Mouse (Mus musculus): ENCODE results near the gene Nbea. TPM values are rescaled to one million over a fixed set of nuclear protein-coding genes. Genes with fewer than 3 reads are reported as not detected.

The Nbea gene
- polyA plus RNA-seq, 1 experiment from 2014 or later, result 7.4 TPM

- Histone ChIP-seq H3K27ac (no peak overlapping the region), H3K9me3 (no peaks in the 10 kb centered on the region), H3K4me3 (peak overlapping the region; percentile 61), H3K36me3 (no peaks in the 10 kb centered on the region), H3K27me3 (ENCODE audit: insufficient read depth, poor library complexity, severe bottlenecking) (peaks cover 73% of the 10 kb centered on the region), H3K4me1 (peaks cover 29% of the 10 kb centered on the region)
- WGBS, result 8% methylated on average over 7 of the region's 7 CpGs
- no peak for DNase-seq (ENCODE audit: low spot score)
Measured at GRCm38 (mm10) chr3:55784101-55784500, 399.4 kb downstream of the Nbea start.

DNA sequence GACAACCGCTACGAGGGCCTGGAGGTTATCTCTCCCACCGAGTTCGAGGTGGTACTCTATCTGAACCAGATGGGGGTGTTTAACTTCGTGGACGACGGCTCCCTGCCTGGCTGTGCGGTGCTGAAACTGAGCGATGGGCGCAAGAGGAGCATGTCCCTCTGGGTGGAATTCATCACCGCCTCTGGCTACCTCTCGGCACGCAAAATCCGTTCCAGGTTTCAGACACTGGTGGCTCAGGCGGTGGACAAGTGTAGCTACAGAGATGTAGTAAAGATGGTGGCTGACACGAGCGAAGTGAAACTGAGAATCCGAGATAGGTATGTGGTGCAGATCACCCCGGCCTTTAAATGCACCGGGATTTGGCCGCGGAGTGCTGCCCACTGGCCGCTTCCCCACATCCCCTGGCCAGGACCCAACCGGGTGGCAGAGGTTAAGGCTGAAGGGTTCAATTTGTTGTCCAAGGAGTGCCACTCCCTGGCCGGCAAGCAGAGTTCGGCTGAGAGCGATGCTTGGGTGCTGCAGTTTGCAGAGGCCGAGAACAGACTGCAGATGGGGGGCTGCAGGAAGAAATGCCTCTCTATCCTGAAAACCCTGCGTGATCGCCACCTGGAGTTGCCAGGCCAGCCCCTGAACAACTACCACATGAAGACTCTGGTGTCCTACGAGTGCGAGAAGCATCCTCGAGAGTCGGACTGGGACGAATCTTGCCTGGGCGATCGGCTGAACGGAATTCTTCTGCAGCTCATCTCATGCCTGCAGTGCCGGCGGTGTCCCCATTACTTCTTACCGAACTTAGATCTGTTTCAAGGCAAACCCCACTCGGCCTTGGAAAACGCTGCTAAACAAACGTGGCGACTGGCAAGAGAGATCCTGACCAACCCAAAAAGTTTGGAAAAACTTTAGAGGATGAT lies 400.1 kb downstream of the Nbea start:
- WGBS, result under 1% methylated on average over 45 of the region's 45 CpGs
- Histone ChIP-seq H3K27ac (peak overlapping the region; percentile 64), H3K36me3 (no peaks in the 10 kb centered on the region), H3K4me3 (peak overlapping the region; percentile 61), H3K4me1 (peaks cover 29% of the 10 kb centered on the region), H3K27me3 (ENCODE audit: insufficient read depth, poor library complexity, severe bottlenecking) (peaks cover 79% of the 10 kb centered on the region), H3K9me3 (no peaks in the 10 kb centered on the region)
- DNase-seq (ENCODE audit: low spot score), result peak; percentile 80

- DNase-seq (ENCODE audit: low spot score), result no peak
- peaks cover 85% of the 10 kb centered on the region for H3K27me3 ChIP-seq (ENCODE audit: insufficient read depth, poor library complexity, severe bottlenecking)
- peak overlapping the region; percentile 64 for H3K27ac ChIP-seq
Measured at GRCm38 (mm10) chr3:55782771-55783170, 400.7 kb downstream of the Nbea start.

DNA sequence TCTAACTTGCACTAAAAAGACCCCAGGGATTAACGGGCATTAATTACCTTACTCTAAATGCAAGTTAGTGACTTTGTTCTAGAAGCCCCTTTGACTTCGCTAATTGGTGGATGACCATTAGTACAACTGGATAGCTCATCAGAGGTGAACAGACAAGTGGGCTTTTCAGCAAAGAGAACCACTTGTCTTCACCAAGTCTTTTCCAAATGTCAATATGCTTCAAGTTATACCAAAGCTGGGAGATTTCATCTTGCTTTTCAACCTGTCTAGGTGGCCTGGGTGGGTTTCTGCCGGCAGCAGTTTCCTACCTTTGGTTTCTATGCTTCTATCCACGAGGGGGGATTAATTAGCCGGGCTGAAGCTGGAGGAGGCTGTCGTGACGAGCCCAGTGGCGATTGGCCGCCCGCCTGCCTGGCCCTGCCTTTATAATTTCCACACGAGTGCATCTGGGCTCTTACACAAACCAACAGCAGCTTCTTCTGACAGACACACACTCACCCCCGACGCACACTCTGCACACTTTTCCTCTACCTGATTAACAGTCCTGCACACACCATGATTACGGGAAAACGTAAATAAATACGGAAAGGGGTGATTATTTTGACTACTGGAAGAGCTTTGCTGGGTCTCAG lies 401.3 kb downstream of the Nbea start, which contains the start of gene Mab21l1:
Mab21l1 (plus strand) TSS at position 455 of the 632 bp plus-strand sequence.
- H3K27me3 ChIP-seq (ENCODE audit: insufficient read depth, poor library complexity, severe bottlenecking), result peaks cover 89% of the 10 kb centered on the region
- WGBS, result 3% methylated on average over 16 of the region's 16 CpGs
- H3K36me3 ChIP-seq, result no peaks in the 10 kb centered on the region
- H3K4me3 ChIP-seq, result peak within 1 kb of the TSS; percentile 61
- H3K9me3 ChIP-seq, result no peaks in the 10 kb centered on the region
- H3K4me1 ChIP-seq, result peaks cover 29% of the 10 kb centered on the region
- H3K27ac ChIP-seq, result peak within 1 kb of the TSS; percentile 64
- no peak for DNase-seq (ENCODE audit: low spot score)

More at GRCm38 (mm10) chr3:55782771-55783170, 400.7 kb downstream of the Nbea start:
- peak overlapping the region; percentile 61 for H3K4me3 ChIP-seq
- peaks cover 29% of the 10 kb centered on the region for H3K4me1 ChIP-seq
- H3K36me3 ChIP-seq, result no peaks in the 10 kb centered on the region
- no peaks in the 10 kb centered on the region for H3K9me3 ChIP-seq
- WGBS, result under 1% methylated on average over 22 of the region's 22 CpGs

DNA sequence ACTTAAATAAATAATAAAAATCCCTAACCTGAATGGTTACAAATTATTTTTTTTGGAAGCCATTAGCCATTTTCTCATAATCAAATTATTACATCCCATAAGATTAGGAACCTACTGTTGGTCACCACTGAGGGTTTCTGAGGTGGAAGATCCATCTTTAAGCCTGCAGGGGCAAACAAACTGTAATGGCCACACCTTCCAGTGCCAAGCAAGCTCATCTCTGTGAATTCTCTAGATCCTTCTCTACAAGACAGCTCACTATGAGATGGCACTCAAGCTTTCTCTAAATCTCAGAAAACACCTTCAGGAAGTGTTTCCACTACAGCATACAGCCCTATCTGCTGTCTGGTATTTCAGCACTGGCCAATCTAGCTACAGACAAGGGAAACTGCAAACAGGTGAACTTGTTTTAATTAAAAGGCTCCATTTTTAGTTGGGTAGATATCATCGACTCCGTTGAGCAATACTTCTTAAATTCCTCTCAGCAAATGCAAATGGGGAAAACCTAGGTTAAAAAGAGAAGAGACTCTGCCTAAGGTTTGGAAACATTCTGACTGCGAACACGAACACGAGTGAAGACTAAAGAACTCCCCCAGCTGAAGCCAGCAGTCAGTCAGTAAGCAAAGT lies 402.0 kb downstream of the Nbea start:
- Histone ChIP-seq H3K27me3 (ENCODE audit: insufficient read depth, poor library complexity, severe bottlenecking) (peaks cover 85% of the 10 kb centered on the region), H3K4me1 (peaks cover 29% of the 10 kb centered on the region), H3K4me3 (no peak overlapping the region), H3K27ac (no peak overlapping the region), H3K36me3 (no peaks in the 10 kb centered on the region), H3K9me3 (no peaks in the 10 kb centered on the region)
- WGBS, result 13% methylated on average over 5 of the region's 5 CpGs
- no peak for DNase-seq (ENCODE audit: low spot score)

DNA sequence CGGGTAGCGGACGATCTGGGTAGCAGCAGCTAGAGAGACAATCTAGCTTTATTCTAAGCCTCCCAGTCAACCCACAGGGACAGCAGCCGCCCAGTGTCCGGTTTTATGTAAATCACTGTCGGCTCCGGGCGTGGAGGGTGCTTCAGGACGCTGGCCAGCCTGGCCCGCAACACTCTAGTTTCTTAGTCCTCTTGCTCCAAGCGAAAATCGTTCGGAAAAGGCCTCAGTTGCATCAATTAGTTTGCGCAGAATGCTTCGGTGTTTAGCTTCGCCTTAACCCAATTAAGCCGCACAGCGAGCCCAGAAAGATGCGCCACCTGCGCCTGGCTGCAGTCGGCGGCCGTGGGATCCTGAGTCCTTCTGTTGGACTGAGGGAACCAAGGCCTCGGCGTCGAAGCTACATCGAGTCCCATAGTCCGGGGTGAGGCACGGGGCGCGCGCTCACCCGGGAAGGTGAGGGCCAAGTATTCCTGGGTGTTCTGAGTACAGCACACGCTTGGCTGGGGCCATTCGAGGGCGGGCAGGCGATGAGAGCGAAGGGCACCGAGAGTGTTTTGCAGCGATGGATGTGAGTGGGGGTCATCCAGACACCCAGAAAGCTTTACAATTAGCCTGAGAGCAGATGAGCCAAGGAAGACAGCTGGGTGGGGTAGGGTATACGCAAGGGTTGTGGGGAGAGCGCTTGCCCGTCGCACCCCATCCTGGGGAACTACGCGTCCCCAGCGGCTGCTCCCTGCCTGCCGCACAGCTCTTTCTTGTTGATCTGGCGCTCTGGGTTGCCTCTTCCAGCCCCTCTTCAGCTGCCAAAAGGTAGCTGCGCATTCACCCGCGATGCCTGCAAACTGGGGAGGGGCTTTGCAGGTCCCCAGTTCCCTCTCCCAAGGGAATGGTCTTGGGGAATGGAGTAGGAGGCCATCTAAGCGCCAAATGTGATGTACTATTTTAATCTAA lies 403.1 kb downstream of the Nbea start:
- under 1% methylated on average over 53 of the region's 53 CpGs for WGBS
- Histone ChIP-seq H3K4me1 (peaks cover 29% of the 10 kb centered on the region), H3K9me3 (no peaks in the 10 kb centered on the region)

DNA sequence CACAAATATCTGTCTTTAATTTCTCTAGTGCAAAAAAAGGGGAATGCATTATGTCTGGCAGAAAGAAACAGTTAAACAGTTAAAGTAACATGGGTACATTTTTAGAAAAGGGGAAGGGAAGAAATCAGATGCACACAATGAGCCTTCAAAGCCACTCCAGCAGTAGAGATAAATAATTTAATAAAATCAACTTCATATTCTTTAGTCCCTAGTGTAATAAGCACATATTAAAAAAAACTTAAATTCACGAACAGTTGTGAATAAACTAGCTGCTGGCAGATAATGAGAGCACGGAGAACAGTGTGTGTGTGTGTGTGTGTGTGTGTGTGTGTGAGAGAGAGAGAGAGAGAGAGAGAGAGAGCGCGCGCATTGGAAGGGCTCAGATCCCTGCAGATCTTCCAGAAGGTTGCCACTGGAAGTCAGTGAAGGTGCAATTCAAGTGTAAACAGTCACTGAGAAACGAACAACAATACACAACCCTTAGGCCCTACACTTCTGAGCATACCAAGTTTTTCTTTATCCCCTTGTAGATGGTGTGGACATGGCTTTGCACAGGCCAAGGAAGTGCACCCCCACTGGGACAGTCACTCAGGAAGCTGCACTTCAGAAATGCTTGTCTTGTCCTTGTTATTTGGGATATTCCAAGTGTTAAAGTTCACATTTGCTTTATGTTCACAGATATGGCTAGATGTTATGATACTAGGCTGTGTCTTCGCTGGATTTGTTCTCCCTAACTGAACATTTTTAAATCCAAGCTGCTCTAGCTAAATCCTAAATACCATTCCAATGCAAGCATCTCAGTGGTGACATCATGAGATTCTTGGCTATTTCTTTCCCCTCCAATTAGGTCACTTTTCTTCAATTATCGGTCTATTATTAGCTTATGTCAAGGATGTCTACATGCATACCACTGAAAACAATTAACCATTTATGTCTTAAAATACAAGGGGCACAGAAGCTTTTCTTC lies 404.5 kb downstream of the Nbea start:
- no peak for DNase-seq (ENCODE audit: low spot score)
- Histone ChIP-seq H3K27me3 (ENCODE audit: insufficient read depth, poor library complexity, severe bottlenecking) (peaks cover 64% of the 10 kb centered on the region), H3K9me3 (no peaks in the 10 kb centered on the region), H3K4me1 (peaks cover 29% of the 10 kb centered on the region), H3K27ac (no peak overlapping the region), H3K36me3 (no peaks in the 10 kb centered on the region), H3K4me3 (no peak overlapping the region)
- 36% methylated on average over 8 of the region's 8 CpGs for WGBS

More for the DNA sequence above, 403.1 kb downstream of the Nbea start:
- Histone ChIP-seq H3K36me3 (no peaks in the 10 kb centered on the region), H3K27me3 (ENCODE audit: insufficient read depth, poor library complexity, severe bottlenecking) (peaks cover 73% of the 10 kb centered on the region), H3K27ac (no peak overlapping the region), H3K4me3 (peak overlapping the region; percentile 49)
- peak; percentile 81 for DNase-seq (ENCODE audit: low spot score)

- peaks cover 49% of the 10 kb centered on the region for H3K27me3 ChIP-seq (ENCODE audit: insufficient read depth, poor library complexity, severe bottlenecking)
Measured at GRCm38 (mm10) chr3:55777501-55777900, 406.0 kb downstream of the Nbea start.

GRCm38 (mm10) chr3:55775753-55776152 lies 407.7 kb downstream of the Nbea start:
- H3K9me3 ChIP-seq, result no peaks in the 10 kb centered on the region
- H3K27me3 ChIP-seq (ENCODE audit: insufficient read depth, poor library complexity, severe bottlenecking), result peaks cover 31% of the 10 kb centered on the region
- DNase-seq (ENCODE audit: low spot score), result no peak
- no peak overlapping the region for H3K27ac ChIP-seq
- no peaks in the 10 kb centered on the region for H3K36me3 ChIP-seq
- WGBS, result 74% methylated on average over 6 of the region's 6 CpGs
- no peak overlapping the region for H3K4me3 ChIP-seq
- peaks cover 8% of the 10 kb centered on the region for H3K4me1 ChIP-seq

More at GRCm38 (mm10) chr3:55777501-55777900, 406.0 kb downstream of the Nbea start:
- Histone ChIP-seq H3K4me3 (no peak overlapping the region), H3K4me1 (peaks cover 15% of the 10 kb centered on the region), H3K27ac (no peak overlapping the region), H3K36me3 (no peaks in the 10 kb centered on the region), H3K9me3 (no peaks in the 10 kb centered on the region)
- 50% methylated on average over 4 of the region's 4 CpGs for WGBS
- DNase-seq (ENCODE audit: low spot score), result no peak

DNA sequence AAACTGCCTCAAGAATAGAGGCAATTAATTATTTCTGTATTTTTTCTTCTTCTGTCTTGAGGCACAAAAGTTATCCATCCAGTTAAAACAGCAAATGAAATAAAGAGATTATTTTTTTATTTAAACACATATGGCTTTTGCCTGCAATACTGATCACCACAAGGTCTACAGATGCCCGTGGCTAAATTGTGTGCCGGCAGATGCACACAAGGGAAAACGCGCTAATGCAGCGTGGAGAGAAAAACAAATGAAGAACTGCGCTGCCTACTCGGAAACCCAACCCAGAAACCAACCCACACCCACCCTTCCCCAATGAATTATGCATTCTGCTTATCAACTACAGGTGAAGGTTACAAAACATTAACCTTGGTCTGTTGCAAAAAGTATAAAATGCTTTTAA lies 408.3 kb downstream of the Nbea start:
- no peaks in the 10 kb centered on the region for H3K9me3 ChIP-seq
- no peak for DNase-seq (ENCODE audit: low spot score)
- no peak overlapping the region for H3K27ac ChIP-seq
- no peaks in the 10 kb centered on the region for H3K36me3 ChIP-seq
- H3K27me3 ChIP-seq (ENCODE audit: insufficient read depth, poor library complexity, severe bottlenecking), result peaks cover 26% of the 10 kb centered on the region; the same call in 1 of the 2 replicates
- WGBS, result 66% methylated on average over 7 of the region's 7 CpGs
- peaks cover 3% of the 10 kb centered on the region for H3K4me1 ChIP-seq
- H3K4me3 ChIP-seq, result no peak overlapping the region

- Histone ChIP-seq H3K27me3 (ENCODE audit: insufficient read depth, poor library complexity, severe bottlenecking) (peaks cover 17% of the 10 kb centered on the region; the same call in 1 of the 2 replicates), H3K9me3 (no peaks in the 10 kb centered on the region), H3K4me3 (no peak overlapping the region), H3K36me3 (no peaks in the 10 kb centered on the region), H3K4me1 (no peaks in the 10 kb centered on the region), H3K27ac (no peak overlapping the region)
- DNase-seq (ENCODE audit: low spot score), result no peak
- WGBS, result 41% methylated on average over 6 of the region's 6 CpGs
Measured at GRCm38 (mm10) chr3:55774203-55774602, 409.3 kb downstream of the Nbea start.
